Mouse (Mus musculus): Measurements from ENCODE around the gene Cic. TPM values are rescaled to one million over a fixed set of nuclear protein-coding genes. Genes with fewer than 3 reads are reported as not detected.

The Cic gene
- polyA plus RNA-seq, 1 experiment from 2014 or later, result 27.0 TPM

DNA sequence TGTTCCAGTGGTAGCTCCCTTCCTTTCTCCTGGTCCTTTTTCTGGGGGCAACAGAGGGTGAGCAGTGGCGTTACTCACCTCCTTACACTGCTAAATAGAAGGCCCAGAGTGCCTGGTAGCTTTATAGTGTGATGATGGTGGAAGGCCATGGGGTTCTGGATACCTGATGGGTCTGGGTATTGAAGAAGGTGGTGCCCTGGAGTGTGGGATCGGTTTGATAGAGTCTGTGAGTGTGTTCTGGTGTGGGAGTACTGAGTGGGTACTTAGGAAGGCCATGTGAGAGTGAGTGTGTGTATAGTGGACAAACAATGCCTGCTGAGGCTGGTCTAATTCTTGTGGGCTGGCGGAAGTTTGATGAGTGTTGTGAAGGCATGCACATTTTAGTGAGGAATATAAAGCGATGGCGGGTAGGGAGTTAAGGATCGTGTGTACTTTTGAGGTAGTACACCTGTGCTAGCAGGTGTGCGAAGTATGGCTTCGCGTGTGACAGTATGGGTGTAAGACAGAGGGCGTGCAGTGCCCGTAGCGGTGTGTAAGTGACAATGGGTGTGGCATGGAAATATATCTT, 13.7 kb downstream of the Cic start:
- no peaks in the 10 kb centered on the region for H3K27me3 ChIP-seq (ENCODE audit: control insufficient read depth, insufficient read depth, low read length)
- peaks cover 1% of the 10 kb centered on the region; the same call in 1 of the 2 replicates for H3K36me3 ChIP-seq (replicated peaks; ENCODE audit: control insufficient read depth, insufficient read depth, low read depth, low read length)
- H3K4me2 ChIP-seq (ENCODE audit: low read depth, low read length), result peak overlapping the region; percentile 66
- H3K4me1 ChIP-seq (ENCODE audit: control insufficient read depth, insufficient read depth, low read length), result peaks cover 19% of the 10 kb centered on the region
- ATAC-seq (replicated peaks; ENCODE audit: insufficient number of reproducible peaks, low FRiP score, low TSS enrichment, low read depth), result no peak; the same call in 1 of the 2 replicates
- peak overlapping the region; percentile 43; the same call in 1 of the 2 replicates for H3K9ac ChIP-seq (replicated peaks; ENCODE audit: low read length)
- no peaks in the 10 kb centered on the region for H3K9me3 ChIP-seq (replicated peaks; ENCODE audit: control insufficient read depth, low read length)
- peak overlapping the region; percentile 78 for H3K4me3 ChIP-seq (ENCODE audit: low read depth, low read length)
- no peak for DNase-seq (ENCODE audit: low spot score)
- peak overlapping the region; percentile 97 for H3K27ac ChIP-seq (replicated peaks; ENCODE audit: low read depth, low read length)
- WGBS, result 26% methylated on average over 12 of the region's 12 CpGs

DNA sequence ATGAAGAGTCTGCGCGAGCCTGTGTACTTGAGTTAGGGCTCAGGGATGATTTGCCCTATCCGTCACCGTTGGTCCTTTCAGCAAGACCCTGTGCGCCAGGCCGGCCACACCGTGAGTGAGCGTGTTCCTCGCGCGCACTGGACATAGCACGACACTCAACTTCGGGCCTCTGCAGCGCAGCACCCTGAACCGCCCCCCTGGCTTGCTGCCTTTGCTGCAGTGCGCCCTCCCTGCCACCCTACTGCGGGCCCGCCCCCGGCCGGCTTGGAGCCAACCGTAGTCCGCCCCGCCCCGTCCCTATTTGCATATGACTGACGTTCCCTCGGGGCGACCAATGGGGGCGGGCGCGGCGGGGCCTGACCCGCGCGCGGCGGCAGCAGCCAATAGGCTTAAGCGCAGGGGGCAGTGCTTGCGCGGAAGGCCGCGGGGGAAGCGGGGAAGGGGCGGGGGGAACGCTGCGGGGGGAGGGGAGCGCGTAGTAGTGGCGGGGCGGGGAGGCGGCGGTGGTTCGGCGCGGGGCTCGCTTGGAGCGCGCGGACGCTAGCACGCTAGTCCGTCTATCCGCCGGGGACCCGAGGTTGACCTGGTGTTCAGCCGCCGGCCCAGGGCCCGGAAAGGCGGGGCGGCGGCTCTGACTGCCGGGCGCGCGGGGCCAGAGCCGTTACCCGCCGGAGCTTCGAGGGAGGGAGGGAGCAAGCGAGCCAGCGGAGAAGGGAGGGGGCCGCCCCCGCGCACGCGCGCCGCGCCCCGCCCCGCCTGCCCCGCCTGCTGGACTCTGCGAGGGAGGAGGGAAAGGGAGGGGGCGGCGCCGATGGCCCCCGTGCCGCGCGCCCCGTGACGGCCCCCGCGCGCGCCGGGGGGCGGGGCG, 14.5 kb downstream of the Cic start:
- Histone ChIP-seq H3K4me3 (ENCODE audit: low read depth, low read length) (peak overlapping the region; percentile 78), H3K4me1 (ENCODE audit: control insufficient read depth, insufficient read depth, low read length) (peaks cover 19% of the 10 kb centered on the region), H3K9me3 (replicated peaks; ENCODE audit: control insufficient read depth, low read length) (no peaks in the 10 kb centered on the region), H3K4me2 (ENCODE audit: low read depth, low read length) (peak overlapping the region; percentile 87), H3K27me3 (ENCODE audit: control insufficient read depth, insufficient read depth, low read length) (no peaks in the 10 kb centered on the region), H3K36me3 (replicated peaks; ENCODE audit: control insufficient read depth, insufficient read depth, low read depth, low read length) (peaks cover 5% of the 10 kb centered on the region), H3K9ac (replicated peaks; ENCODE audit: low read length) (peak overlapping the region; percentile 83), H3K27ac (replicated peaks; ENCODE audit: low read depth, low read length) (peak overlapping the region; percentile 97)
- ATAC-seq (replicated peaks; ENCODE audit: insufficient number of reproducible peaks, low FRiP score, low TSS enrichment, low read depth), result peak; percentile 74
- peak; percentile 98 for DNase-seq (ENCODE audit: low spot score)
- under 1% methylated on average over 59 of the region's 108 CpGs for WGBS

GRCm38 (mm10) chr7:25282731-25283211, 15.3 kb downstream of the Cic start:
- DNase-seq (ENCODE audit: low spot score) (peak; percentile 50), ATAC-seq (replicated peaks; ENCODE audit: insufficient number of reproducible peaks, low FRiP score, low TSS enrichment, low read depth) (no peak)
- no peaks in the 10 kb centered on the region for H3K9me3 ChIP-seq (replicated peaks; ENCODE audit: control insufficient read depth, low read length)
- peak overlapping the region; percentile 97 for H3K27ac ChIP-seq (replicated peaks; ENCODE audit: low read depth, low read length)
- H3K36me3 ChIP-seq (replicated peaks; ENCODE audit: control insufficient read depth, insufficient read depth, low read depth, low read length), result peaks cover 5% of the 10 kb centered on the region
- peaks cover 17% of the 10 kb centered on the region for H3K4me1 ChIP-seq (ENCODE audit: control insufficient read depth, insufficient read depth, low read length)
- H3K4me3 ChIP-seq (ENCODE audit: low read depth, low read length), result peak overlapping the region; percentile 78
- H3K9ac ChIP-seq (replicated peaks; ENCODE audit: low read length), result peak overlapping the region; percentile 83
- WGBS, result under 1% methylated on average over 28 of the region's 36 CpGs
- H3K4me2 ChIP-seq (ENCODE audit: low read depth, low read length), result peak overlapping the region; percentile 87
- no peaks in the 10 kb centered on the region for H3K27me3 ChIP-seq (ENCODE audit: control insufficient read depth, insufficient read depth, low read length)

DNA sequence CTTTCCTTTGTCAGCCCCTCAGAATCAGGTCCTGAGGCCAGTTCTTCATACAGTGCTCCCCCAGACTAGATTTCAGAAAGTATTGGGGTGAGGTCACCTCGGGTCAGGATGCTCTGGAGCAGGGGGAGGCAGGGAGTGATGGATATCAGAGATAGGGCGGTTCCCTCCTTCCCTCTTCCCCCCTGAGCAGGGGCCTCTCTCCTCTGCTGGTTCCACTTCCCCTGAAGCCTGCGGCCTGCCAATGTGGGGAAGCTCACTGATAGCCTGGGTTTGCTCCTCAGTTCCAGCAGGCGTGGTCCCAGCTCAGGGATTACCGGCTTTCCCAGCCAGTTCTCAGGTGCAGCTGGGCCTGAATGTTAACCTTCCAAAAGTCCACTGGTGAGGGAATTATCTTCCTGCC, 16.1 kb downstream of the Cic start:
- H3K27ac ChIP-seq (replicated peaks; ENCODE audit: low read depth, low read length), result peak overlapping the region; percentile 39
- H3K4me3 ChIP-seq (ENCODE audit: low read depth, low read length), result peak overlapping the region; percentile 78
- peak overlapping the region; percentile 87 for H3K4me2 ChIP-seq (ENCODE audit: low read depth, low read length)
- H3K9me3 ChIP-seq (replicated peaks; ENCODE audit: control insufficient read depth, low read length), result no peaks in the 10 kb centered on the region
- H3K36me3 ChIP-seq (replicated peaks; ENCODE audit: control insufficient read depth, insufficient read depth, low read depth, low read length), result peaks cover 10% of the 10 kb centered on the region
- H3K4me1 ChIP-seq (ENCODE audit: control insufficient read depth, insufficient read depth, low read length), result peaks cover 17% of the 10 kb centered on the region
- H3K27me3 ChIP-seq (ENCODE audit: control insufficient read depth, insufficient read depth, low read length), result no peaks in the 10 kb centered on the region
- WGBS, result 26% methylated on average over 5 of the region's 5 CpGs
- ATAC-seq (replicated peaks; ENCODE audit: insufficient number of reproducible peaks, low FRiP score, low TSS enrichment, low read depth) (no peak), DNase-seq (ENCODE audit: low spot score) (no peak)
- peak overlapping the region; percentile 83 for H3K9ac ChIP-seq (replicated peaks; ENCODE audit: low read length)

GRCm38 (mm10) chr7:25284171-25284570, 16.7 kb downstream of the Cic start:
- H3K36me3 ChIP-seq (replicated peaks; ENCODE audit: control insufficient read depth, insufficient read depth, low read depth, low read length), result peaks cover 15% of the 10 kb centered on the region

DNA sequence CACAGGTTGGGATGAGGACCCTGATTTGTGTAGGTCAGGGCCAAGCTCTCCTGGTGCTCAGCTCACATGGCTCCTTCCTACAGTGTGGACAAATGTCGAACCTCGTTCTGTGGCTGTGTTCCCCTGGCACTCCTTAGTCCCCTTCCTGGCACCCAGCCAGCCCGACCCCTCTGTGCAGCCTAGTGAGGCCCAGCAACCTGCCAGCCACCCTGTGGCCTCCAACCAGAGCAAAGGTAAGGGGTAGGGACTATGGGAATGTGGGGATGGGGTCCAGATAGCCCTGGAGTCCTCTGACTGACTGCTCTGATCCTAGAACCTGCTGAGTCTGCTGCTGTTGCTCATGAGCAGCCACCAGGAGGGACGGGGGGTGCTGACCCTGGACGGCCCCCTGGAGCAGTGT, 17.3 kb downstream of the Cic start:
- no peak overlapping the region for H3K4me3 ChIP-seq (ENCODE audit: low read depth, low read length)
- no peak for ATAC-seq (replicated peaks; ENCODE audit: insufficient number of reproducible peaks, low FRiP score, low TSS enrichment, low read depth)
- H3K36me3 ChIP-seq (replicated peaks; ENCODE audit: control insufficient read depth, insufficient read depth, low read depth, low read length), result peaks cover 20% of the 10 kb centered on the region
- 83% methylated on average over 5 of the region's 5 CpGs for WGBS
- no peaks in the 10 kb centered on the region for H3K9me3 ChIP-seq (replicated peaks; ENCODE audit: control insufficient read depth, low read length)
- no peak overlapping the region for H3K27ac ChIP-seq (replicated peaks; ENCODE audit: low read depth, low read length)
- H3K27me3 ChIP-seq (ENCODE audit: control insufficient read depth, insufficient read depth, low read length), result no peaks in the 10 kb centered on the region
- H3K4me1 ChIP-seq (ENCODE audit: control insufficient read depth, insufficient read depth, low read length), result peaks cover 17% of the 10 kb centered on the region
- DNase-seq (ENCODE audit: low spot score), result no peak
- no peak overlapping the region for H3K4me2 ChIP-seq (ENCODE audit: low read depth, low read length)
- H3K9ac ChIP-seq (replicated peaks; ENCODE audit: low read length), result no peak overlapping the region

More at GRCm38 (mm10) chr7:25284171-25284570, 16.7 kb downstream of the Cic start:
- Histone ChIP-seq H3K4me3 (ENCODE audit: low read depth, low read length) (peak overlapping the region; percentile 78; the same call in 1 of the 2 replicates), H3K9ac (replicated peaks; ENCODE audit: low read length) (peak overlapping the region; percentile 83), H3K9me3 (replicated peaks; ENCODE audit: control insufficient read depth, low read length) (no peaks in the 10 kb centered on the region), H3K4me1 (ENCODE audit: control insufficient read depth, insufficient read depth, low read length) (peaks cover 17% of the 10 kb centered on the region), H3K4me2 (ENCODE audit: low read depth, low read length) (peak overlapping the region; percentile 87), H3K27ac (replicated peaks; ENCODE audit: low read depth, low read length) (no peak overlapping the region; the same call in 1 of the 2 replicates), H3K27me3 (ENCODE audit: control insufficient read depth, insufficient read depth, low read length) (no peaks in the 10 kb centered on the region)
- 82% methylated on average over 2 of the region's 2 CpGs for WGBS
- ATAC-seq (replicated peaks; ENCODE audit: insufficient number of reproducible peaks, low FRiP score, low TSS enrichment, low read depth), result no peak
- DNase-seq (ENCODE audit: low spot score), result no peak

- peaks cover 27% of the 10 kb centered on the region for H3K36me3 ChIP-seq (replicated peaks; ENCODE audit: control insufficient read depth, insufficient read depth, low read depth, low read length)
- no peak overlapping the region for H3K4me3 ChIP-seq (ENCODE audit: low read depth, low read length)
- no peak overlapping the region for H3K4me2 ChIP-seq (ENCODE audit: low read depth, low read length)
- DNase-seq (ENCODE audit: low spot score) (no peak), ATAC-seq (replicated peaks; ENCODE audit: insufficient number of reproducible peaks, low FRiP score, low TSS enrichment, low read depth) (no peak)
- H3K27ac ChIP-seq (replicated peaks; ENCODE audit: low read depth, low read length), result no peak overlapping the region
- no peaks in the 10 kb centered on the region for H3K9me3 ChIP-seq (replicated peaks; ENCODE audit: control insufficient read depth, low read length)
- H3K9ac ChIP-seq (replicated peaks; ENCODE audit: low read length), result no peak overlapping the region
- peaks cover 14% of the 10 kb centered on the region for H3K4me1 ChIP-seq (ENCODE audit: control insufficient read depth, insufficient read depth, low read length)
- 93% methylated on average over 20 of the region's 20 CpGs for WGBS
- H3K27me3 ChIP-seq (ENCODE audit: control insufficient read depth, insufficient read depth, low read length), result no peaks in the 10 kb centered on the region
Measured at GRCm38 (mm10) chr7:25285511-25286238, 18.2 kb downstream of the Cic start.
